Mouse (Mus musculus) inflammation-experienced regulatory T-cells, adult 6 months (primary cell): ENCODE measurements around the gene Ccdc28a. TPM values are rescaled to one million over a fixed set of nuclear protein-coding genes. Genes with fewer than 3 reads are reported as not detected.

Source experiments
- ATAC-seq: one replicate; pipeline ENCODE4 v1.8.0; 2017
- polyA plus RNA-seq, 3 experiments: library from polyadenylated mRNA; unstranded; fragments of 100-300 nt; shearing (Covaris generic); gene quantifications; one replicate each; pipeline ENCODE4 v1.2.1; 2017

The Ccdc28a gene
- polyA plus RNA-seq = 10 to 100 TPM; 19.0 to 44.6 (median 40.6) TPM

- peak; percentile 93 for ATAC-seq
These were observed at the start of gene Ccdc28a for GRCm38 (mm10) chr10:18234560-18235401. Ccdc28a (minus strand) TSS chr10:18234998.

DNA sequence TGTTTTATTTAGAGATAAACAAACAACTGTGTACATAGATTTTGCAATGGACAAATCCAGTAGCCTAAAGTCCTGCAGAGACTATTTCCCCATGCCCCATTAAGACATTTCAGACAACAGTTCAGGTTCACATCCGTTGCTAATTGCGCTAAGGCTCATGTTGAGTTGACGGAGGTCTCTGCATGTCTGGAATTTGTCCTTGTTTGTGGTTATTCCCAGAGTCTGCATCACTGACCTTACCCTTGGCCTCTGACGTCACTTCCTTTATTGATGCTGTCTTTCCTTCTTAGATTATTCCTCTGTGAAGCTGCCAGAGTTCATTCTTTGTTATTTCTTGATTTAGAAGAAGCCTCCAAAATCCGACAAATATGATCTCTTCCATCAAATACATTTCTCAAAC is 49.2 kb upstream of the Ccdc28a start:
- no peak for ATAC-seq

- ATAC-seq = no peak
These were observed 41.4 kb upstream of the Ccdc28a start for GRCm38 (mm10) chr10:18276090-18276734.

DNA sequence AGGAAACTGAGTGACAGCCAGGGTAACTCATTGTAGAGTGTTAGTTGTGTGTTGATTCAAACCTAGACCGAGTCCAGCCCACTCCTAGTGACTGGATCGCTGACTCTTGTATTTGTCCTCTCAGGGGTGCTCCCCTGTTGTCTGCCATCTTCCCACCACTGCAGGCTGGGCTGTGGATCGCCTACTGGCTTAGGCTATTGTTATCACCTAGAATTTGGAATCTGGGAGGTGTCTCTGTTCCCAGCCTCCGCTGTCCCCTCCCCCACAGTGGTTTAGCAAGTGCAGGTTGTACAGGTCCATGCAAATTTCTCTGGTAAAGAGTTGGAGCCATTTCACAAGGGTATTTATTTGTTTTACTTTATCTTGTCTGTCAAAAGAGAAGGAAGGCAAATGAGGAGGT is 16.5 kb upstream of the Ccdc28a start:
- no peak for ATAC-seq

- no peak for ATAC-seq
These were observed 8.8 kb upstream of the Ccdc28a start for GRCm38 (mm10) chr10:18243614-18244013.

GRCm38 (mm10) chr10:18237191-18237590 is 2.4 kb upstream of the Ccdc28a start:
- no peak for ATAC-seq

- ATAC-seq = no peak
These were observed 1.6 kb upstream of the Ccdc28a start for GRCm38 (mm10) chr10:18236328-18236927.

GRCm38 (mm10) chr10:18235402-18235747 is 577 bp upstream of the Ccdc28a start:
- ATAC-seq = peak; percentile 41

DNA sequence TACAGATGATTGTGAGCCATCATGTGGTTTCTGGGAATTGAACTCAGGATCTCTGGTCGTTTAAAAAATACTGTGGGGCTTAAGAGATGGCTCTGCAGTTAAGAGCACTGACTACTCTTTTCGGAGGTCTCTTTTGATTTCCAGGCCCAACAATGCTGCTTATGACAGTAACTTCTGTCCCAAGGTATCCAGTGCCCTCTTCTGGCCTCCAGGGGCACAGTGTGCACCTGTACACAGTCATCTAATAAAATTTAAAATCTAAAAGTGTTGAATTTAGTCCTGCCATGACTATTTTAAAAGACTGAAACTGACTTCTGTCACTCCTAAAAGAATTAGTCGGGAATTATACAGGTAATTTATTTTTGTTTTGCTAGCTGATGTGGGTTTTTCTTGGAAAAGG is 907 bp downstream of the Ccdc28a start:
- ATAC-seq = no peak

GRCm38 (mm10) chr10:18224386-18224785 is 10.4 kb downstream of the Ccdc28a start:
- ATAC-seq = no peak

DNA sequence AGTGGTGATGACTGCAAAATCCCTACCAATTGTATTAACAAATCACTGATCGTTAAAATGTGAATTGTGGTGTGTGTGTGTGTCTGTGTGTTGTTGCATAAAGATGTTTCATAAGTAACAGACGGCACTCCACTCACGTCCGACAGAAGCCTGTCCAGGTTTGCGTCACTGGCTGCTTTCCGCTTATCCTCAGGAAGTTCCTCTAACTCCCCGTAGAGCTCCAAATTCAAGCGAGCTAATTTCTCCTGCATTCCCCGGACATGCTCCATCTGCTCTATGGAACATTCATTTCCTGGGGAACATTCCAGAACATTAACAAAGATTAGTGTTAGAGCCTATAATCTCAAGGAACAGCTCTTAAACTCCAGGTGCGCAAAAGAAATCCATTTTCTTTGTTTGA is 15.4 kb downstream of the Ccdc28a start:
- no peak for ATAC-seq

GRCm38 (mm10) chr10:18214124-18214523 is 20.7 kb downstream of the Ccdc28a start:
- no peak for ATAC-seq

- ATAC-seq = no peak
These were observed 21.4 kb downstream of the Ccdc28a start for GRCm38 (mm10) chr10:18213373-18213772.

- peak; percentile 84 for ATAC-seq
These were observed 24.1 kb downstream of the Ccdc28a start, which contains the start of gene Ect2l for GRCm38 (mm10) chr10:18210726-18211125. Ect2l (minus strand) TSS chr10:18210890.

GRCm38 (mm10) chr10:18210119-18210518 is 24.7 kb downstream of the Ccdc28a start:
- no peak for ATAC-seq

DNA sequence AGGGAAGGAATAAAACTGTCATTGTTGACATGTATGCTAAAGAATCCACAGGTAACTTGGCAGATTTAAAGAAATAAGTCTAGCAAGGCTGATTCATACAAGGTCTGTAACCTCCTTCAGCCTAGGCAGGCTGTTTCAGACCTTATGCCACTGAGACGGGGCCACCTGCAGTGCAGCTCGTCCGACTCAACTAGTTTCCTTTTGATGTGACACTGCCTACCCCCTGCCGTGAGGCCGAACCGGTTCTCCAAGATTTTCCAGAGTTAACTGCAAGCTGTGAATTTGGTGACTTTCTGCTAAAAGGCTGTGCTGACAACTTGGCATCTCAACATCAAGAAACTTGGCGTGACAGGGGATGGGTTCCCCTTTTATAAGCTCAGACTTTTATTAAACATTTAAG is 30.7 kb downstream of the Ccdc28a start:
- no peak for ATAC-seq

DNA sequence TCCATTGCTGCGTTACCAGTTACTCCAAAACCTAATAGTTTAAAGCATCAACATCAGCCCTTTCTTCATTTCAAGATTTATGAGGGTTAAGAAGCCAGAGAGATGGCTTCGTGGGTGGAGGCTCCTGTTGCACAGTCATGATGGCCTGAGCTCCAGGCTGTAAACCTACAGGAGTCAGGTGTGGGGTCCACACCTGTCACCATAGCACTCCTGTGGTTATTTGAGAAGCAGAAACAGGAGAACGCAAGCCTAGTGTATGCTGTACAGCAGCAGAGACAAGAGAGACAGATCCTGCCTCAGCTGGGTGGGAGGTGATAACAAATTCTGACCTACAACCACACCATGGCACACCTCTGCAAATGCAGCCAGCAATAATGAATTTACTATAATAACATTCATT is 32.4 kb downstream of the Ccdc28a start:
- no peak for ATAC-seq

GRCm38 (mm10) chr10:18200656-18201055 is 34.1 kb downstream of the Ccdc28a start:
- no peak for ATAC-seq

GRCm38 (mm10) chr10:18199919-18200318 is 34.9 kb downstream of the Ccdc28a start:
- no peak for ATAC-seq

DNA sequence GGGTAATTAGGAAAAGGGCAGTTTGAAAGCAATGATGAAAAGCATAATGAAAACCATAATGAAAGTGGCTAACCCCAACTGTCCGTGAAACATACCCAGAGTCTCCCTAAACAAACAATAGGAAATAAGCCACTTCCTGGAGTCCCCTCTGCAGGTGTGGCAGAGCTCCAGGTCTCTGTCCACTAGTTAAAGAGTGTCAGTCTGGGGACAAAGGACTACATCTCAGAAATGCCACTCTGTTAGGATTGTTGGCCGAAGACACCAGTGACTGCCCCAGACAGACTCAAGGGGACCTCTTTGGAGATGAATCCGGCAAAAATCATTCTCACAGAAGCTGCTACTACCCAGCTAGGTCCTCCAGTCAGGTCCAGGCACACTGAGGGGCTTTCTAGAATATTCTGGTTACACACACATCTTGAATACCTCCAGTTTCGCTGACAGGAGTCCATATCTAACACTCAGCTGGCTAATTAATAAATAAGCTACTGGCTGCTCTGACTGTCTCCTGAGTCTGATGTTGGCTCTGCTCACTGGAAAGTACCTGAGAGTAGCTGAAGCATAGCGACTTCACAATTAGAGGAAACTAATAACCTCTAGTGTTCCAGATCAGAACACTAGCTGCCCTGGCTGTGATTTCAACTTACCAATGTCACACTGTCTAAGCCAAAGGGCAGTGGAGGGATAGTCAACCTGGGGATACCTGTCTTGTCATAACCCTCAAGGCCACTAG is 36.3 kb downstream of the Ccdc28a start:
- no peak for ATAC-seq

DNA sequence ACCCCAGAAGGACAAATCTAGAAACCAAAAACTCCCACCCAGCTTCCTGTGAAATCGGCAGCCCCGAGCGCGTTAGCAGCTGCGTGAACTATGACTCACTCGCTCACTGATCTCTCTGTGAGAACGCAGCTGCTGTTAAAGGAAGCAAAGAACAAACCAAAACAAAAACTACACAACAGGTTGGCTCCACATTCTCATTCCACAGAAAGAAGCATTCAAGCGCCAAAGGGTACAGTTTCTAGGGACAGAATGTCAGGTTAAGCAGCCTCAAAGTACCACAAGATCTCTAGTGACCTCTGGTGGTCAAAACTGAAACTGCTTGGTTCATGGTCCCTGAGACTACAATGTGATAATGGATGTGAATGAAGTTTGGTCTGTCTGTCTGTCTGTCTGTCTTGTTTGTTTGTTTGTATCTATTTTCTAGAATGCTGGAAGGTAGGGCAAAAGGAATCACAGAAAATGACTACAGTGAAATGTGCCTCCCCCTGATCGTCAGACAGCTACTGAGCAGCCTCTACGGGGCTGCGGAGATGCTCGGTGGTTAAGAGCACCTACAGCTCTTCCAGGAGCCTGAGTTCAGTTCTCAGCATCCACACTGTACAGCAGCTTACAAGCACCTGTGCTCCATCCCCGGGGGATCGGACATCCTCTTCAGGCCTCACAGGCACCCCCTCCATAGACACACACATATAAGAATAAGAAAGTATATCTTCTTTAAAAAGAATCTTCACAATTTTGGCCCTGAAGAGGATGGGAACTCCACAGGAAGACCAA is 37.4 kb downstream of the Ccdc28a start:
- ATAC-seq = peak; percentile 86

- no peak for ATAC-seq
These were observed 40.1 kb downstream of the Ccdc28a start for GRCm38 (mm10) chr10:18194737-18195141.
